Mouse (Mus musculus): Measurements from ENCODE around the gene Omp.

The Omp gene

GRCm38 (mm10) chr7:98164999-98165528, 19.8 kb upstream of the Omp start:
- no peak for DNase-seq (ENCODE audit: low spot score)

- DNase-seq (ENCODE audit: low spot score): no peak
Observed at GRCm38 (mm10) chr7:98164382-98164998, 19.2 kb upstream of the Omp start.

GRCm38 (mm10) chr7:98163700-98164099, 18.4 kb upstream of the Omp start:
- DNase-seq (ENCODE audit: low spot score): no peak

- no peak for DNase-seq (ENCODE audit: low spot score)
Observed at GRCm38 (mm10) chr7:98162239-98162638, 16.9 kb upstream of the Omp start.

GRCm38 (mm10) chr7:98160041-98160740, 14.9 kb upstream of the Omp start:
- DNase-seq (ENCODE audit: low spot score): no peak

GRCm38 (mm10) chr7:98158481-98158880, 13.2 kb upstream of the Omp start:
- no peak for DNase-seq (ENCODE audit: low spot score)

- DNase-seq (ENCODE audit: low spot score): no peak
Observed at GRCm38 (mm10) chr7:98157636-98158332, 12.5 kb upstream of the Omp start.

- DNase-seq (ENCODE audit: low spot score): no peak
Observed at GRCm38 (mm10) chr7:98156280-98156665, 11.0 kb upstream of the Omp start.

- DNase-seq (ENCODE audit: low spot score): no peak
Observed at GRCm38 (mm10) chr7:98155546-98156279, 10.4 kb upstream of the Omp start.

- no peak for DNase-seq (ENCODE audit: low spot score)
Observed at GRCm38 (mm10) chr7:98153892-98154291, 8.6 kb upstream of the Omp start.

GRCm38 (mm10) chr7:98153345-98153744, 8.0 kb upstream of the Omp start:
- DNase-seq (ENCODE audit: low spot score): no peak

GRCm38 (mm10) chr7:98152400-98152799, 7.1 kb upstream of the Omp start:
- no peak for DNase-seq (ENCODE audit: low spot score)

- DNase-seq (ENCODE audit: low spot score): no peak
Observed at GRCm38 (mm10) chr7:98150525-98150924, 5.2 kb upstream of the Omp start.

- DNase-seq (ENCODE audit: low spot score): no peak
Observed at GRCm38 (mm10) chr7:98149802-98150201, 4.5 kb upstream of the Omp start.

GRCm38 (mm10) chr7:98148721-98149407, 3.6 kb upstream of the Omp start:
- no peak for DNase-seq (ENCODE audit: low spot score)

GRCm38 (mm10) chr7:98147766-98148165, 2.5 kb upstream of the Omp start:
- no peak for DNase-seq (ENCODE audit: low spot score)

GRCm38 (mm10) chr7:98146447-98146845, 1.1 kb upstream of the Omp start:
- no peak for DNase-seq (ENCODE audit: low spot score)

GRCm38 (mm10) chr7:98145842-98146446, 642 bp upstream of the Omp start:
- DNase-seq (ENCODE audit: low spot score): no peak

- no peak for DNase-seq (ENCODE audit: low spot score)
Observed at GRCm38 (mm10) chr7:98142648-98143047, 2.7 kb downstream of the Omp start.

- DNase-seq (ENCODE audit: low spot score): no peak
Observed at GRCm38 (mm10) chr7:98142247-98142646, 3.1 kb downstream of the Omp start.

GRCm38 (mm10) chr7:98141206-98141605, 4.1 kb downstream of the Omp start:
- no peak for DNase-seq (ENCODE audit: low spot score)
